Mouse (Mus musculus) midbrain, embryonic 14.5 days (tissue): Measurements from ENCODE around the gene Bglap2. TPM values are rescaled to one million over a fixed set of nuclear protein-coding genes. Genes with fewer than 3 reads are reported as not detected.
"Not testable (repeated sequence)": the region's sequence is repeated elsewhere in the genome, so short reads cannot be mapped to it uniquely, and the experiment has no call there.

Source experiments
- ATAC-seq: fragments of 200-750 bp; cut with Nextera tagmentation; 2 replicates; pipeline ENCODE4 v1.8.0; 2017; ENCODE audit warnings: moderate number of reproducible peaks, moderate library complexity; ENCODE audit not compliant: low FRiP score, low TSS enrichment
- DNase-seq: peaks from one replicate; pipeline ENCODE4 v3.0.0-alpha.2; 2015
- H3K27ac ChIP-seq: fragments of 300-500 bp; sonication (generic); replicated peaks from 2 replicates; pipeline ENCODE4 v1.5.1; 2014; ENCODE audit warnings: mild to moderate bottlenecking, low read depth, low read length, moderate library complexity
- H3K27me3 ChIP-seq: fragments of 300-500 bp; sonication (generic); 2 replicates; pipeline ENCODE4 v1.6.1; 2014; ENCODE audit warnings: low read length, control low read depth, mixed read lengths; ENCODE audit not compliant: control insufficient read depth, insufficient read depth
- H3K36me3 ChIP-seq: fragments of 300-500 bp; sonication (generic); 2 replicates; pipeline ENCODE4 v1.6.1; 2014; ENCODE audit warnings: low read length, control low read depth; ENCODE audit not compliant: control insufficient read depth, insufficient read depth
- H3K4me1 ChIP-seq: fragments of 300-500 bp; sonication (generic); 2 replicates; pipeline ENCODE4 v1.6.1; 2014; ENCODE audit warnings: mild to moderate bottlenecking, antibody characterized with exemption, low read length, control low read depth; ENCODE audit not compliant: control insufficient read depth, insufficient read depth
- H3K4me2 ChIP-seq: fragments of 300-500 bp; sonication (generic); 2 replicates; pipeline ENCODE4 v1.6.1; 2014; ENCODE audit warnings: mild to moderate bottlenecking, low read length, moderate library complexity
- H3K4me3 ChIP-seq: fragments of 300-500 bp; sonication (generic); replicated peaks from 2 replicates; pipeline ENCODE4 v1.5.1; 2014; ENCODE audit warnings: low read depth, low read length
- H3K9ac ChIP-seq: fragments of 300-500 bp; sonication (generic); replicated peaks from 2 replicates; pipeline ENCODE4 v1.6.1; 2014; ENCODE audit warnings: mild to moderate bottlenecking, low read length, moderate library complexity
- H3K9me3 ChIP-seq: fragments of 300-500 bp; sonication (generic); 2 replicates; pipeline ENCODE4 v1.6.1; 2016; ENCODE audit warnings: low read length, control low read depth, mixed read lengths; ENCODE audit not compliant: control insufficient read depth
- WGBS: fragments of 180-500 bp; shearing (Covaris S2); extraction: QIAGEN DNeasy Blood & Tissue Kit; methylation state at CpG from one replicate; pipeline ENCODE4 v1.1.7; 2014; 5-methylcytosine and 5-hydroxymethylcytosine counted together
- polyA plus RNA-seq: library from polyadenylated mRNA; unstranded; fragments of >200 nt; fragmentation: Nextera tagmentation; extraction: Ambion mirVana; gene quantifications from 2 replicates; pipeline ENCODE4 v1.2.1, GENCODE M21; 2014

Gene Bglap2
- polyA plus RNA-seq, result not detected in 2 replicates

GRCm38 (mm10) chr3:88378599-88378998 is at the start of gene Bglap2:
Gene Bglap2 (minus strand): TSS chr3:88378699.
- not testable (repeated sequence) for ATAC-seq

GRCm38 (mm10) chr3:88427342-88427905 is 48.9 kb upstream of the Bglap2 start:
- Histone ChIP-seq H3K9me3 (no peaks in the 10 kb centered on the region), H3K4me1 (peaks cover 12% of the 10 kb centered on the region), H3K27me3 (no peaks in the 10 kb centered on the region), H3K4me3 (no peak overlapping the region), H3K27ac (no peak overlapping the region), H3K36me3 (no peaks in the 10 kb centered on the region), H3K9ac (no peak overlapping the region), H3K4me2 (no peak overlapping the region)
- DNase-seq (no peak), ATAC-seq (no peak)
- 88% methylated on average over 4 of the region's 4 CpGs for WGBS

More at GRCm38 (mm10) chr3:88378599-88378998, at the start of gene Bglap2:
- H3K4me2 ChIP-seq, DNase-seq, H3K4me1 ChIP-seq, H3K27me3 ChIP-seq, H3K36me3 ChIP-seq, H3K9me3 ChIP-seq, H3K4me3 ChIP-seq, H3K27ac ChIP-seq, H3K9ac ChIP-seq: not testable (repeated sequence)
- 84% methylated on average over 5 of the region's 5 CpGs for WGBS

GRCm38 (mm10) chr3:88425708-88426420 is 47.4 kb upstream of the Bglap2 start:
- Histone ChIP-seq H3K27ac (no peak overlapping the region), H3K4me2 (peak overlapping the region; percentile 76; the same call in 1 of the 2 replicates), H3K36me3 (peaks cover 6% of the 10 kb centered on the region), H3K9me3 (no peaks in the 10 kb centered on the region), H3K4me1 (peaks cover 12% of the 10 kb centered on the region), H3K27me3 (no peaks in the 10 kb centered on the region), H3K9ac (no peak overlapping the region), H3K4me3 (no peak overlapping the region)
- ATAC-seq, result no peak
- DNase-seq, result no peak
- 87% methylated on average over 10 of the region's 10 CpGs for WGBS

GRCm38 (mm10) chr3:88425330-88425689 is 46.8 kb upstream of the Bglap2 start:
- Histone ChIP-seq H3K4me3 (no peak overlapping the region; the same call in 1 of the 2 replicates), H3K27me3 (no peaks in the 10 kb centered on the region), H3K9ac (no peak overlapping the region), H3K27ac (no peak overlapping the region), H3K4me2 (peak overlapping the region; percentile 76), H3K9me3 (no peaks in the 10 kb centered on the region), H3K4me1 (peaks cover 12% of the 10 kb centered on the region), H3K36me3 (peaks cover 11% of the 10 kb centered on the region)
- ATAC-seq (peak; percentile 28; the same call in 1 of the 2 replicates), DNase-seq (no peak)
- WGBS, result 8% methylated on average over 2 of the region's 2 CpGs

- H3K9ac ChIP-seq, result peak within 1 kb of the TSS; percentile 64
- H3K36me3 ChIP-seq, result peaks cover 17% of the 10 kb centered on the region
- under 1% methylated on average over 35 of the region's 35 CpGs for WGBS
- H3K4me3 ChIP-seq, result peak within 1 kb of the TSS; percentile 61
- no peaks in the 10 kb centered on the region for H3K9me3 ChIP-seq
- H3K4me2 ChIP-seq, result peak within 1 kb of the TSS; percentile 76
- H3K27ac ChIP-seq, result peak within 1 kb of the TSS; percentile 73
- DNase-seq (peak; percentile 99), ATAC-seq (peak; percentile 97)
- H3K27me3 ChIP-seq, result no peaks in the 10 kb centered on the region
- H3K4me1 ChIP-seq, result peaks cover 12% of the 10 kb centered on the region
Measured at GRCm38 (mm10) chr3:88424605-88425329, 46.3 kb upstream of the Bglap2 start, which contains the start of gene Slc25a44. Gene Slc25a44 (minus strand): TSS chr3:88425139.

- ATAC-seq (no peak), DNase-seq (peak; percentile 25)
- Histone ChIP-seq H3K4me3 (no peak overlapping the region), H3K9me3 (no peaks in the 10 kb centered on the region), H3K27me3 (no peaks in the 10 kb centered on the region), H3K4me2 (peak overlapping the region; percentile 6; the same call in 1 of the 2 replicates), H3K36me3 (peaks cover 43% of the 10 kb centered on the region), H3K4me1 (peaks cover 12% of the 10 kb centered on the region), H3K9ac (peak overlapping the region; percentile 14; the same call in 1 of the 2 replicates), H3K27ac (no peak overlapping the region)
- WGBS, result 32% methylated on average over 9 of the region's 9 CpGs
Measured at GRCm38 (mm10) chr3:88422020-88422720, 43.7 kb upstream of the Bglap2 start.

GRCm38 (mm10) chr3:88420771-88421170 is 42.3 kb upstream of the Bglap2 start:
- H3K36me3 ChIP-seq, result peaks cover 56% of the 10 kb centered on the region
- H3K4me3 ChIP-seq, result no peak overlapping the region
- 96% methylated on average over 19 of the region's 19 CpGs for WGBS
- H3K4me1 ChIP-seq, result peaks cover 12% of the 10 kb centered on the region
- ATAC-seq (no peak), DNase-seq (no peak)
- H3K27me3 ChIP-seq, result no peaks in the 10 kb centered on the region
- H3K9me3 ChIP-seq, result no peaks in the 10 kb centered on the region
- H3K4me2 ChIP-seq, result no peak overlapping the region
- no peak overlapping the region for H3K9ac ChIP-seq
- no peak overlapping the region for H3K27ac ChIP-seq

- no peak for ATAC-seq
- H3K36me3 ChIP-seq, result peaks cover 76% of the 10 kb centered on the region
- no peak overlapping the region for H3K4me2 ChIP-seq
- no peaks in the 10 kb centered on the region; the same call in 1 of the 2 replicates for H3K4me1 ChIP-seq
- no peak overlapping the region for H3K27ac ChIP-seq
- WGBS, result 87% methylated on average over 6 of the region's 6 CpGs
- H3K9me3 ChIP-seq, result no peaks in the 10 kb centered on the region
- no peaks in the 10 kb centered on the region for H3K27me3 ChIP-seq
- no peak overlapping the region for H3K9ac ChIP-seq
- no peak for DNase-seq
- no peak overlapping the region for H3K4me3 ChIP-seq
Measured at GRCm38 (mm10) chr3:88418016-88418415, 39.5 kb upstream of the Bglap2 start.
